Mouse (Mus musculus) lung, adult 2 months (tissue): ENCODE measurements around the gene Myh14.

Experiments used
- CTCF ChIP-seq: fragments of 200-500 bp; IDR thresholded peaks from 2 replicates; pipeline ENCODE4 v1.5.1; 2011; ENCODE audit warnings: mild to moderate bottlenecking, low read length, control low read depth; ENCODE audit not compliant: insufficient read depth
- POLR2A ChIP-seq: fragments of 200-500 bp; IDR thresholded peaks from 2 replicates; pipeline ENCODE4 v1.6.1; 2011; ENCODE audit warnings: low read depth, mild to moderate bottlenecking, control low read depth, low read length, borderline replicate concordance; ENCODE audit errors: extremely low read depth

GRCm38 (mm10) chr7:44640843-44641605 is 29.6 kb downstream of the Myh14 start:
- no peak for TF ChIP-seq CTCF
- no peak for TF ChIP-seq POLR2A
